Mouse (Mus musculus) ES-E14 (cell line): Measurements from ENCODE around the gene Vav3.

Experiments
- MAFK ChIP-seq: IDR thresholded peaks from 2 replicates; pipeline ENCODE4 v1.6.1; 2014; ENCODE audit warnings: mild to moderate bottlenecking, low read depth, low read length, inconsistent platforms; ENCODE audit not compliant: insufficient read depth
- ZC3H11A ChIP-seq: IDR thresholded peaks from 2 replicates; pipeline ENCODE4 v1.6.1; 2012; ENCODE audit warnings: low read depth, mild to moderate bottlenecking, inconsistent platforms, low read length, borderline replicate concordance

GRCm38 (mm10) chr3:109439253-109439652 lies 98.8 kb downstream of the Vav3 start:
- no peak for TF ChIP-seq ZC3H11A
- no peak for TF ChIP-seq MAFK
